Mouse (Mus musculus) ovary, adult 18-20 months (tissue): ENCODE data around the gene Irs1.

Experiments
- DNase-seq: peaks from one replicate; pipeline ENCODE4 v3.0.0; 2022; ENCODE audit warnings: low spot score, mixed read lengths

Irs1 gene

DNA sequence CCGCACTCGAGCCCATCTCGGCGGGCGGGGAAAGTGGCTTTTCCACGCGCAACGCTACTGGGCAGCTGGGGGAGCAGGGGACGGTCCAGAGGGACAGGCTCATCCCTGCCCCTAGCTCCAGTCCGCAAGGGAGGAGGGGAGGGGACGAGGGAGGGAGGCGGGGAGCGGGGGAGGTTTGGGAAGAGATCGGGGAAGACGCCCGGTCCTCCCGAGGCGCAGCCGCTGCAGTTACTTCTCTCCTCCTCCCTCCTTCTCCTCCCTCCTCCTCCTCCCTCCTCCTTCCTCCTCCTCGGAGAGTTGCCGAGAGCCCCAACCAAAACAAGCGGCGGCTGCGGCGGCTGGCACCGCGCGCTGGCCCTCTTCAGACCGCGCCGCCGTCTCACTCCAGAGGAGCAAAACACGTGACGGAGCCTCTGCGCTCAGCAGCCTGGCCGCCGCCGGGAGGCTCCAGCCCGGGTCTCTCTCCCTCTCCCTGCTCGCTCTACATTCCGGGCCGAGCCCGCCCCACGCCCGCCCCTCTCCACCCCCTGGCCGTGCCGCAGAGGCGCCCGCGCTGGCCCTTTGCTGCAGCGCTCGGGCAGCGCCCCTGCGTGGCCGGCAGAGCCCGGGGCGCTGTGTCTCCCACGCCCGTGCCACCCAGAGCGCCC lies at the start of gene Irs1:
Gene Irs1, minus strand, starts transcription at position 266 of the 647 bp plus-strand sequence.
- DNase-seq = peak; percentile 90

DNA sequence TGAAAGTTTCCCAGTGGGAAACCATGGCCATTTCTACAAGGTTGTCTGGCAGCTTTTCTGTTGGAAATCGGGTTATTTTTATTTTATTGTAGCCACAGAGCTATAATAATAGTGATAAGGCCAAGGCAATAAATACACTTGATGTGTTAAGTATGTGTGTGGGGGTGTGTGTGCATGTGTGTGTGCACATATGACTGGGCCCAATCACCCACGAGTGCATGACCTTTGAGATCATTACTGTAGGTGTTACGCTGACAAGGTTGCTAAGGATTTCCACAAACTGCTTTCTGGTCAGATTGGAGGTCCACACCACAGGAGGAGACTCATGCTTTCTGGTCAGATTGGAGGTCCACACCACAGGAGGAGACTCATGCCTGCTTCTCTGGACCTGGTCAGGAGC lies 43.3 kb upstream of the Irs1 start:
- no peak for DNase-seq

DNA sequence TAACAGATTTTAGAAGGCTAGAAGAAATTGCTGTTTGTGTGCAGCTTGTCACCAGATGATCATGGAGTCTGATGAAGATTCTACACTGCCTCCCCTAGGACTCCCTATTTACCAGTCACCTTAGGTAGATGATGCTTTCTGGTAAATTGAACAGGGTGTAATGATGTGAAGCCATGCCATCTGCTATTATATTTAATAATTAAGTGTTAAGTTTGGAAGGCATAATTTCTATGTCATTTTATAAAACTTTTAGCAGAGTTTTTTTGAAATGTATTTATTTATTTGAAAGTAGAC lies 38.7 kb upstream of the Irs1 start:
- no peak for DNase-seq

- DNase-seq = no peak
Measured at GRCm38 (mm10) chr1:82329237-82329953, 38.2 kb upstream of the Irs1 start.

DNA sequence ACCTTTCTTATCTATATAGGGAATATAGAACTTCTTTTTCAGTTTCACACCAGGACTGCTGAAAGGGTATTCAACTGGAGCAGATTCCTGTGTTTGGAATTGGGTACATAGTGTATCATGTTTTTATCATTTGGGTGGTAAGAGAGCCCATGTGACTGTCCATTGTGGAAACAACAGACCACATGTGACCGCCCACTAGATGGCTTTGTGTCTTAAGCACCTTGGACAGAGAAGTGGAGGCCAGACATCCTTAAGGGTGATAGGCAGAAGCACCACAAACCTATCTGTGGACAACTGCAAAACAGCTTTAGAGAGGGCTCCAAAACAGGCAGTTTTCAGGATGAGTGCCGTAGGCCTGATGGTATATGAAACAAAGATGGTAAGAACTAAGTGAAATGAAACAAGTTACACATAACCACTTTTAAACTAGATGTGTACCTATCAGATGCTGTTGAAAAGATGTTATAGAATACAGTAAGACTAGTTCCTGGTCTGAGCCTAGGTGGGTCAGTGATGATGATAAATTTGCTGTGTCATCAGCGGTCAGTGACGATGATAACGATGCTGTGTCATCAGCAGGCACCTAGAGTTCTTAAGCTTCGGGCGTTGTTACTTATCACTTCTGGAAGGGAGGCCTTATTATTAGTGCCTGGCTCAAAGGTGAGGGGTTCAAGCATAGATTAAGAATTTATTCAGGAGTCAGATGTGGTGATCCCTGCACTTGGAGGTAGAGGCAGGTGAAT lies 37.0 kb upstream of the Irs1 start:
- no peak for DNase-seq

DNA sequence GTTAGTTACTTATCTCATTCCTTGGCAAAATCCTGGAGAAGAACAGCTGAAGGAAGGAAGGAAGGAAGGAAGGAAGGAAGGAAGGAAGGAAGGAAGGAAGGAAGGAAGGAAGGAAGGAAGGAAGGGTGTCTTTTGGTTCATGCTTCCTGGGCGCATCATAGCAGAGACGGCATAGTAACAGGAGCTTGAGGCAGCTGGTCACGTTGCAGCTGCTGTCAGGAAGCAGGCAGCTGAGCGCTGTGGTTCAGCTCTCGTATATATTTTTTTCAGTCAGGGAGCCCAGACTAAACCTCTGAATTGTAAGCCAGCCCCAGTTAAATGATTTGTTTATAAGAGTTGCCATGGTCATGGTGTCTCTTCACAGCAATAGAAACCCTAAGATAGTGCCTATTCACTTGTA lies 34.9 kb upstream of the Irs1 start:
- no peak for DNase-seq

DNA sequence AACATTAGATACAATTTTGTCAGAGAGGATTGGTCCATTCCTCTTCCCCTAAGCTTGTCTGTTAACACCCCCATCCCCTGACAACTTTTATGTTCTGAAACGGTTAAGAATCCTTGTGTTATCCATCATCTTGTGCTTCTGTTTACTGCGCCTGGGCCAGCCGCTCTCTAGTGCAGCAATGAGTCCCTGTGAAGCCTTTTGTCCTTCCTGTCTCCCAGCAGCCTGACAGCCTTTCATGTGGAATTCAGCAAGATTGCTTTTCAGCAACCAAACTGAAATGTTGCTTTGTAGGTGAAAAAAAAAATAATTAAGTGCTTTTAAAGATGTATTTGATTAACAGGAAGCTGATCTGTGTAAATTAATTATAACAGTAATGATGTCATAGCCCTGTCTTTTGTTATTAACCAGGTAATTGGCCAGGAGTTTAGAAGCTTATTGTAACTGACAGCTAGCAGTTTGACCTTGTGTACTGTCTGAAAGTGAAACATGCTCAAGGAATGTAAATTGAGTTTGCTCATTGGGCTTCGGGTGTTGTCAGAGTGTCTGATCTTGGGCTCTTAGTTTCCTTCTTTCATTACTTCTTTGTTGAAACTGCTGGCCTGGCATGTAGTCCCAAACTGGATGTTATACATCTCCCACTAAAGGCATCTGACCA lies 33.0 kb upstream of the Irs1 start:
- no peak for DNase-seq

DNA sequence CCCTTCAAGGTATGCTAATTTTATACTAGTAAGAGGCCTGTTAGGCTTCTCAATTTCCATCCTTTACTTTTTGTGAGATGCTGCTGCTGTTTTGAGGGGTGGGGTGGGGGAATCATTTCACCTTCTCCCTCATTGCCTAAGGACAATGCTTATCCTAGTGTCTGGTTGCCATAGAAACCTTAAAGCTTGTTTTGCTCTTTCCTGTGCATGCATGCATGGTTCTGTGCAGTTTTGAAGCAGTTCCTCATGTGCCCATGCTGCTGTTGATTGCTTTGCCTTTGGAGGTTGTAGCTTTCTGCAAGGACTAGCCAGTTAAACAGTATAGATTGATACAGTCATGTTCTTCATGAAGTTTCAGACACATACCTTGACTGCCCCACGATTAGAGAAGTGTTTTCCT lies 30.2 kb upstream of the Irs1 start:
- DNase-seq = no peak

DNA sequence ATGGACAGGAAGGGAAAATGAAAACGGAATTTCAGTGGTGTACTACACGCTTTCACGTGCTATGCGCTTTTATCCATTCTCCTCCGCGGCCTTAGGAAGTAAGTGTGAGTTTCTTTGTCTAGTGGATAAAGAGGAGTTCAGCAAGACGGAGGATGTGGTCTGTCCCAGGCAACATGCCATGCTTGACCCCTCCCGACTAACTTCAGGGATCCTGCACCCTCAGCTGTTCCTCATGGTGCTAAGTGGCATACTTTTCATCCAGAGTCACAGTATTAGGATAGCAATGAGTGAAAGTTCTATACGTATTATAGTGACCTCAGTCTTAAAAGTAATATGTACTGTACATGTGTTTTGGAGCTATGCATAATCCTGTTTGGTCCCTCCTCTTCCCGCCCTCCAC lies 29.6 kb upstream of the Irs1 start:
- DNase-seq = no peak

DNA sequence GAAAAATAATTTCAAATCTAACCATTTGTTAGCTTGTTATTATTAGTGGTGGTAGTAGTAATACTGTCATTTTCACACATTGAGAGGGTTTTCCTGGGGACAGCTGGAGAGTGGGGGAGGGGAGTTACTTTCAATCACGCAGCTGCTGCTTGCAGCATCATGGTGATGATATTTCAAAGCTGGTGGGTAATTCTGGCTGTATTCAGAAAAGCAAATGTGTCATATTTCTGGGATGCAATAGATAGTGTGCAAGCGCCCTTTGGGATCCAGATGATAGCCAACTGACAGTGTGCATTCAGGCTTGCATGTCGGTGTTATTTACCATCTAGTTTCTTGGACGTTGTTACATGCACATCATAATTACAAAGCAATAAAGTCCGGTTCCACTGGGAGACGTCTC lies 29.2 kb upstream of the Irs1 start:
- DNase-seq = no peak

GRCm38 (mm10) chr1:82316746-82317126 lies 25.5 kb upstream of the Irs1 start:
- DNase-seq = peak; percentile 7

DNA sequence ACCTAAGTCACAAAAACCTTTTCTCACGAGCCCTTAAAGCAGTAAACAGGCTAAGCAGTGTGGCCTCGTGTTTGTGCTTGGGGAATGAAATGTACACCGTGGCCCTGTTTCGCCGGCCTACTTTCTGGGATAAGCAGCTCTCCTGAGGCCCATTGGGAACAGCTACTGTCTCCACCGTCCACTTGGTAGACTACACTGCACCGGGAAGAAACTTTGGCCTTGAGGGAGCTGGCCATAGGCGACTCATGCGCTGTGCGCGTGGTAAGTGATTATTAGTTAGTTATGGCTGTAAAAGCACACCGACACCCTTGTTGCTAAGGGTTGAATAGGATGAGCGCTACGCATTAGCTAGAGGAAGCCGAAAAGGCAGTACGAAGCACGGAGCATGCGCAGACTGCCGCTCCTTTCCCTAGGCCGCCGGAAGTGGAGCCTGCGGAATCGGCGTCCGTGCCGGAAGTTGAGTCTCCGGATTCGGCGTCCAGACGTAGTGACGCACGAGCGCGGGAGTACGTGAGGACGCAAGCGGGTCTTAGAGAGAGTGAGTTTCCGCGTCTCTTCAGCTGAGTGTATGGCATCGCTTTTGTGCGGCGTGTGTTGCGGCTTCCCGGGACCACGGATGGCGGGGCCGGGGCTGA lies 25.0 kb upstream of the Irs1 start, which contains the start of gene Rhbdd1:
Gene Rhbdd1, plus strand, starts transcription at position 342 of the 635 bp plus-strand sequence.
- DNase-seq = peak; percentile 93

DNA sequence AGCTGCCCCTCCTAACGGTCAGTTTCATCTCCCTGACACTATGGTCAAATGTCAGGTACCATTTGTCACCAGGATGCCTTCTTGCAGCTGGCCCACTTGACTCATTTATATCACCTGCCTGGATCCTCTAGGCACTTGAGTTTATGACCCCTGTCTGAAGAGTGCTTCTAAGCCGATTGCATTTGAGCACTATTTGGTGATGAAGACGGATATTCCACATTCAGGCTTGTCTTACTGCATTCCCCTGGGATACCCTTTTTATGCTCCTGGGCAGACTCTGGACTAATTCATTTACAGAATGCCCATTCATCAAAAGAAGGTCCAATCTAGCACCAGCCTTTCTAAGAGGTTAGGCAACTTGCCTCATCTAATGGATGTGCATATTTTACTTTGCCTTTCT lies 13.3 kb upstream of the Irs1 start:
- no peak for DNase-seq

- DNase-seq = no peak
Measured at GRCm38 (mm10) chr1:82298586-82298985, 7.4 kb upstream of the Irs1 start.

DNA sequence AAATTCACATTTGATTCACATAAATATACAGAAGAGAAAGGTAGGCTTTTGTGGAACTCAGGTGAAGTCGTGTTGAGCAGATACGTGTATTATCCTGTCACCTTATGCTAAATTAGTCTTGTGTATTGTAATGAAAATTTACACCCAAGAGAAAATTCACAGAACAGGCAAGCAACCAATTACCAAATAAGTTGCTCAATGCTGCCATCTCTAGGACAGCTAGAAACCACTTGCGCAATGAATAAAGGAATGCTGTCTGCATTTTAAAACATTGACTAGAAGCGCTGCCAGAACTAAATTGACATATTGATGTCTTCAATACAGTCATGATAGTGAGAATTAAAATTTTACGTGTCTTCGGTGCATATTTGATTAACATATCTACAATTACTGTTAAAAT lies 2.9 kb upstream of the Irs1 start:
- DNase-seq = no peak

- DNase-seq = peak; percentile 58
Measured at GRCm38 (mm10) chr1:82292771-82293170, 1.6 kb upstream of the Irs1 start.

- no peak for DNase-seq
Measured at GRCm38 (mm10) chr1:82291930-82292712, 905 bp upstream of the Irs1 start.

DNA sequence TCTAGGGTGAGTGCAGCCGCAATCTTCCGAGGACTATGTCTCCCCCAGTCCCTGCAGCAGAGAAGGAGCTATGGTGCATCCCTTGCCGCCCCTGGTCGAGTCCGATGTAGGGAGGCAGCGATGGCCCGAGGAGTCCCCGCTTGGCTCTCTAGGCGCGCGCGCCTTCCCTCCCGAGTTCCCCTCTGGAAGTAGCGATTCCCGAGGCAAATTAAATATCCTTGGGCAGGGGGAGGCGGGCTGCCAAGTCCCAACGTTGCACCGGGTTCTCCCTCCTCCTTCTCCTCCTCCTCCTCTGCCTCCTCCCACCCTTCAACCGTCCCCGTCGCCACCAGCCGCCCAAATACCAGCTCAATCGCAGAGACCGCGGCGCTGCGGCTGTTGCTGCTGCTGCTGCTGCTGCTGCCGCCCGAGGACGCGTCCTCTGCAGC lies 479 bp downstream of the Irs1 start:
- peak; percentile 91 for DNase-seq

DNA sequence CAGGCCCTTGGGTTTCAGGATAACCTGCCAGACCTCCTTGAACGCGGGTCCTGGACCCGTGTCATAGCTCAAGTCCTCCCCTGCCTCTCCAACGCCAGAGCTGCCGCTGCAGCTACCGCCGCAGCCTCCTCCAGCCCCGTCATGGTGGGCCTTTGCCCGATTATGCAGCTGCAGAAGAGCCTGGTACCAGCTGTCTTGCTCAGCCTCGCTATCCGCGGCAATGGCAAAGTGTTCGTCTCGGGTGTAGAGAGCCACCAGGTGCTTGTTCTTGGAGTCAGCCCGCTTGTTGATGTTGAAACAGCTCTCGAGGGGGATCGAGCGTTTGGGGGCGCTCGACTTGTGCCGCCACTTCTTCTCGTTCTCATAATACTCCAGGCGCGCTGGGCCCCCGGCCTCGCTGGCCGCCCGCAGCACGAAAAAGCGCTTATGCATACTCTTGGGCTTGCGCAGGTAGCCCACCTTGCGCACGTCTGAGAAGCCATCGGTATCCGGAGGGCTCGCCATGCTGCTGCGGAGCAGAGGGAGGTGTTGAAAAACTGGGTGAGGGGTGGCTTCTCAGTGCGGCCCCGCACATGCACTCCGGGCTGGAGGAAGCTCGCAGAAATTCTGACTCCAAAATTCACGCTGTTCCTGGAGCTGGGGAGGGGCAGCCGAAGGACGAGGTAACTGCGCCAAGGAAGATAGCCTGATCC lies 1.1 kb downstream of the Irs1 start:
- DNase-seq = peak; percentile 34

DNA sequence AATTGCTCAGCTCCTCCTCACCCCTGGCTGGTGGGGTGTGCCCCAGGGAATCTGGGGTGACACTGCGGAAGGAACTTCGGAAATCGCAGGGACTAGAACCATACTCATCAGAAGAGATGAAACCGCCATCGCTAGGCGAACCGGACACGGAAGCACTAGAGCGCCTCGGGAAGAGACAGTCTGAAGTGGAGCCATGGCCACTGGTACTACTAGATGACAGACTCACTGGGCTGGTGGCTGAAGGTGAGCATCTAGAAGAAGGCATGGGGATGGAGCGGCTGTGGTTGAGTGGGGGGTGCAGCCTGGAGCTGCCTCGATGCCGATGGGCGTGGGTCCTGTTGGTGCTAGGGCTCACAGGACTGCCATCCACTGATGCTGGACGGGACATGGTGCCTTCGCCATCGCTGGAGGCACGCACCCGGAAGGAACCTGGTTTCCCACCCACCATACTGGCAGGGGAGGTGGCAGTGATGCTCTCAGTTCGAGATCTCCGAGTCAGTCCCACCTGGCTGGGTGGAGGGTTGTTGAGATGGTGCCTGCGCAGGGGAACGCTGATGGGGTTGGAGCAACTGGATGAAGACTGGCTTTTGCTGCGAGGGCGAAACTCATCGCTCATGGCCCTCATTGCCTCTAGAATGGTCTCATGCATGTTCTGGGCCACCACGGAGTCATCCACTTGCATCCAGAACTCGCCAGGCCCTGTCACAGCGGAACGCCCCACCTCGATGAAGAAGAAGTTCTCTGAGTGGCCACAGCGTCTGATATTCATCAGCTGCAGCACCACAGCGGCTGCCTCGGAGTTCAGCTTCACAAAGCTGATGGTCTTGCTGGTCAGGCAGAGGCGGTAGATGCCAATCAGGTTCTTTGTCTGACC lies 1.9 kb downstream of the Irs1 start:
- DNase-seq = peak; percentile 15
